Mouse (Mus musculus) kidney, adult 2 months (tissue): ENCODE results near the gene Gm21981.

Experiments used
- CTCF ChIP-seq: fragments of 200-500 bp; conservative IDR thresholded peaks from 2 replicates; pipeline ENCODE4 v1.5.1; 2011; ENCODE audit warnings: low read depth, mild to moderate bottlenecking, control low read depth, low read length, moderate library complexity, mixed read lengths; ENCODE audit not compliant: insufficient read depth, insufficient read length
- POLR2A ChIP-seq: fragments of 200-500 bp; IDR thresholded peaks from one replicate; pipeline ENCODE4 v1.6.1; 2011; ENCODE audit warnings: low read depth, low read length, control low read depth

DNA sequence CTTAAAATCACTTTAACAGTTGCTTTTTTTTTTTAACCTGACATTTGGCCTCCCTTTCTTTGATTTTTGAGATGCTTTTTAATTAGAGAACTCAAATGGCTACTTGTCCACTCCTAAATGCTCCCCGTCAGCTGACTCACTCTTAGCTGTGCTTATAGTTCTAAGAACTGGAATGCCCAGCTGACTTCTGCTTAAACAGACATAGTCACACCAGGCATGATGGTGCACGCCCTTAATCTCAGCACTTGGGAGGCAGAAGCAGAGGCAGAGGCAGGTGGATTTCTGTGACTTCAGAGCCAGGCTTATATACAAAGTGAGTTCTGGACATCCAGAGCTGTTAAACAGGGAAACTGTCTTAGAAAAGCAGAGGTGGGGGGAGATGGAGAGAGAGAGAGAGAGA, 42.3 kb downstream of the Gm21981 start:
- TF ChIP-seq CTCF (no peak), POLR2A (no peak)
